ENCODE assay signal across 8 mouse cellular contexts in the genomic region with DNA sequence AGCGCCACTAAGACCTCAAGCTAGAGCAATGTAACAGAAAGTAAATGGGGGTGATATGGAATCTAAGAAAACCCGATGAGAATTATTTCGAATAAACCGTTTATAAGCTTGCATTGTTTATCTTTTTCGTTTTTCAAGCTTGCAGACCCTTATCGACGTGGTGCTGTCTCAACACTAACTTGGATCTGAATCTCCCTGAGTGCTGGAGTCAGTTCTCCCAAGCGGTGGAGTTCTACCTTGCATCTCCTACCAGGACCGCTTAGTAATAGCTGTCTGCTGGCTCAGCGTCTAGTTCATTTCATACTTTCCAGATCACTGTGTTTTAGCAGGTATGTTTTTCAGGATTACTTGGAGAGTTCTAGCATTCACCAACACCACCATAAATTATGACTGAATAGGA. TPM values are rescaled to one million over a fixed set of nuclear protein-coding genes. Genes with fewer than 3 reads are reported as not detected.
DNase-seq lines count a peak whose midpoint lies in the region; ATAC-seq and TF ChIP-seq lines count a peak whose summit lies in the region.

No protein-coding gene starts in this region.

- H3K27me3 ChIP-seq in lung, embryonic 14.5 days (ENCODE audit: insufficient read depth, low read length): no peaks in the 10 kb centered on the region
- no peaks in the 10 kb centered on the region for H3K27me3 ChIP-seq in embryonic facial prominence, embryonic 13.5 days
- no peaks in the 10 kb centered on the region for H3K27me3 ChIP-seq in intestine, postnatal 0 days (replicated peaks; ENCODE audit: control insufficient read depth, insufficient read depth, low read length)
- H3K27me3 ChIP-seq in neural tube, embryonic 15.5 days (replicated peaks): no peaks in the 10 kb centered on the region

- DNase-seq in lung, embryonic 14.5 days: no peak
- DNase-seq in lung, postnatal 4 days: no peak
- no peak for DNase-seq in gastrocnemius, postnatal 25 days
- DNase-seq in layer of hippocampus, postnatal 36 days: no peak
- DNase-seq in ovary, postnatal 36 days (ENCODE audit: low spot score): no peak

- H3K9me3 ChIP-seq in lung, embryonic 14.5 days (ENCODE audit: low read depth, low read length): no peaks in the 10 kb centered on the region
- H3K9me3 ChIP-seq in embryonic facial prominence, embryonic 13.5 days: no peaks in the 10 kb centered on the region
- no peaks in the 10 kb centered on the region for H3K9me3 ChIP-seq in intestine, postnatal 0 days (ENCODE audit: control insufficient read depth)
- no peaks in the 10 kb centered on the region for H3K9me3 ChIP-seq in neural tube, embryonic 15.5 days (replicated peaks)

- peak; percentile 12; the same call in 1 of the 2 replicates for ATAC-seq in lung, embryonic 14.5 days (ENCODE audit: insufficient read depth)
- no peak for ATAC-seq in embryonic facial prominence, embryonic 13.5 days (ENCODE audit: insufficient number of reproducible peaks, insufficient read depth, low FRiP score, low TSS enrichment, low read depth)
- no peak for ATAC-seq in intestine, postnatal 0 days
- peak; percentile 25; the same call in 1 of the 2 replicates for ATAC-seq in neural tube, embryonic 15.5 days (ENCODE audit: low FRiP score)

- WGBS in lung, embryonic 14.5 days: 6% methylated on average over 10 of the region's 10 CpGs
- WGBS in embryonic facial prominence, embryonic 13.5 days: 12% methylated on average over 10 of the region's 10 CpGs
- 9% methylated on average over 10 of the region's 10 CpGs for WGBS in intestine, postnatal 0 days
- WGBS in neural tube, embryonic 15.5 days: 12% methylated on average over 10 of the region's 10 CpGs

- peaks cover 18% of the 10 kb centered on the region; the same call in 1 of the 2 replicates for H3K36me3 ChIP-seq in lung, embryonic 14.5 days (ENCODE audit: insufficient read depth)
- H3K36me3 ChIP-seq in embryonic facial prominence, embryonic 13.5 days: peaks cover 8% of the 10 kb centered on the region
- H3K36me3 ChIP-seq in intestine, postnatal 0 days (ENCODE audit: control insufficient read depth, insufficient read depth): peaks cover 7% of the 10 kb centered on the region; the same call in 1 of the 2 replicates
- H3K36me3 ChIP-seq in neural tube, embryonic 15.5 days: peaks cover 16% of the 10 kb centered on the region

- no peak overlapping the region for H3K27ac ChIP-seq in lung, embryonic 14.5 days (ENCODE audit: low read depth)
- H3K27ac ChIP-seq in embryonic facial prominence, embryonic 13.5 days: peak overlapping the region; percentile 34; the same call in 1 of the 2 replicates
- H3K27ac ChIP-seq in intestine, postnatal 0 days (ENCODE audit: low read depth, low read length): no peak overlapping the region
- peak overlapping the region; percentile 76 for H3K27ac ChIP-seq in neural tube, embryonic 15.5 days (replicated peaks)

- H3K4me3 ChIP-seq in lung, embryonic 14.5 days (ENCODE audit: low read depth, low read length): peak overlapping the region; percentile 82
- H3K4me3 ChIP-seq in embryonic facial prominence, embryonic 13.5 days: peak overlapping the region; percentile 85
- H3K4me3 ChIP-seq in intestine, postnatal 0 days (ENCODE audit: low read depth, low read length): peak overlapping the region; percentile 59
- peak overlapping the region; percentile 71 for H3K4me3 ChIP-seq in neural tube, embryonic 15.5 days (replicated peaks)

- peak overlapping the region; percentile 80 for H3K4me2 ChIP-seq in lung, embryonic 14.5 days
- peak overlapping the region; percentile 75 for H3K4me2 ChIP-seq in embryonic facial prominence, embryonic 13.5 days
- H3K4me2 ChIP-seq in intestine, postnatal 0 days (replicated peaks; ENCODE audit: low read depth): peak overlapping the region; percentile 90
- peak overlapping the region; percentile 89 for H3K4me2 ChIP-seq in neural tube, embryonic 15.5 days

- no peak for TF ChIP-seq CTCF in lung, embryonic 14.5 days (IDR thresholded peaks at IDR 0.05; ENCODE audit: low read depth)
- TF ChIP-seq CTCF in intestine, postnatal 0 days (IDR thresholded peaks at IDR 0.05; ENCODE audit: low read depth): no peak

- 0 out of 2 replicates have a peak, but pooled peaks cover 4% of the 10 kb centered on the region for H3K4me1 ChIP-seq in lung, embryonic 14.5 days (ENCODE audit: insufficient read depth)
- H3K4me1 ChIP-seq in embryonic facial prominence, embryonic 13.5 days: peaks cover 22% of the 10 kb centered on the region
- H3K4me1 ChIP-seq in intestine, postnatal 0 days (replicated peaks; ENCODE audit: control insufficient read depth, insufficient read depth, low read length): peaks cover 4% of the 10 kb centered on the region; the same call in 1 of the 2 replicates
- peaks cover 31% of the 10 kb centered on the region for H3K4me1 ChIP-seq in neural tube, embryonic 15.5 days

- peak overlapping the region; percentile 56 for H3K9ac ChIP-seq in lung, embryonic 14.5 days
- peak overlapping the region; percentile 67 for H3K9ac ChIP-seq in embryonic facial prominence, embryonic 13.5 days
- peak overlapping the region; percentile 58 for H3K9ac ChIP-seq in intestine, postnatal 0 days (ENCODE audit: low read depth, low read length)
- peak overlapping the region; percentile 63 for H3K9ac ChIP-seq in neural tube, embryonic 15.5 days (replicated peaks)

RNA-seq across cellular contexts. Expression of gene Blzf1, which starts 0.6 kb away (rescaled TPM):
- 23.9 and 27.8 TPM in 2 replicates for polyA plus RNA-seq in lung, embryonic 14.5 days (2014; fragmentation: Nextera tagmentation; extraction: Ambion mirVana)
- 35.0 and 35.3 TPM in 2 replicates for polyA plus RNA-seq in embryonic facial prominence, embryonic 13.5 days (2015; fragmentation: Nextera tagmentation; extraction: Ambion mirVana)
- polyA plus RNA-seq in intestine, postnatal 0 days (2015; fragmentation: Nextera tagmentation; extraction: Ambion mirVana): 16.7 and 17.2 TPM in 2 replicates
- polyA plus RNA-seq in neural tube, embryonic 15.5 days (2015; fragmentation: Nextera tagmentation; extraction: Ambion mirVana): 31.5 and 32.1 TPM in 2 replicates
- 10 to 100 TPM; 22.7 to 23.6 TPM for total RNA-seq in gastrocnemius, postnatal 25 days (2021)
- total RNA-seq in layer of hippocampus, postnatal 36 days (2021): 10 to 100 TPM; 23.0 to 23.4 TPM

RNA-seq across cellular contexts. Expression of gene Nme7, which starts 4.0 kb away (rescaled TPM):
- 32.6 and 32.9 TPM in 2 replicates for polyA plus RNA-seq in lung, embryonic 14.5 days (2014; fragmentation: Nextera tagmentation; extraction: Ambion mirVana)
- polyA plus RNA-seq in embryonic facial prominence, embryonic 13.5 days (2015; fragmentation: Nextera tagmentation; extraction: Ambion mirVana): 45.4 and 48.3 TPM in 2 replicates
- polyA plus RNA-seq in intestine, postnatal 0 days (2015; fragmentation: Nextera tagmentation; extraction: Ambion mirVana): 17.7 and 18.0 TPM in 2 replicates
- polyA plus RNA-seq in neural tube, embryonic 15.5 days (2015; fragmentation: Nextera tagmentation; extraction: Ambion mirVana): 33.1 and 33.6 TPM in 2 replicates
- 1 to 10 TPM; 1.6 to 1.8 TPM for total RNA-seq in gastrocnemius, postnatal 25 days (2021)
- total RNA-seq in layer of hippocampus, postnatal 36 days (2021): 10 to 100 TPM; 24.6 to 26.1 TPM

RNA-seq across cellular contexts. Expression of gene Ccdc181, which starts 32.5 kb away (rescaled TPM):
- polyA plus RNA-seq in lung, embryonic 14.5 days (2014; fragmentation: Nextera tagmentation; extraction: Ambion mirVana): 5.0 and 6.0 TPM in 2 replicates
- 5.1 and 6.8 TPM in 2 replicates for polyA plus RNA-seq in embryonic facial prominence, embryonic 13.5 days (2015; fragmentation: Nextera tagmentation; extraction: Ambion mirVana)
- polyA plus RNA-seq in intestine, postnatal 0 days (2015; fragmentation: Nextera tagmentation; extraction: Ambion mirVana): 5.2 and 6.0 TPM in 2 replicates
- polyA plus RNA-seq in neural tube, embryonic 15.5 days (2015; fragmentation: Nextera tagmentation; extraction: Ambion mirVana): 20.0 and 26.3 TPM in 2 replicates
- 1 to 10 TPM; 6.3 to 8.2 TPM for total RNA-seq in gastrocnemius, postnatal 25 days (2021)
- total RNA-seq in layer of hippocampus, postnatal 36 days (2021): 10 to 100 TPM; 21.1 to 21.8 TPM

RNA-seq across cellular contexts. Expression of gene Slc19a2, which starts 59.1 kb away (rescaled TPM):
- 9.2 and 9.4 TPM in 2 replicates for polyA plus RNA-seq in lung, embryonic 14.5 days (2014; fragmentation: Nextera tagmentation; extraction: Ambion mirVana)
- 6.7 and 6.8 TPM in 2 replicates for polyA plus RNA-seq in embryonic facial prominence, embryonic 13.5 days (2015; fragmentation: Nextera tagmentation; extraction: Ambion mirVana)
- 5.0 and 5.1 TPM in 2 replicates for polyA plus RNA-seq in intestine, postnatal 0 days (2015; fragmentation: Nextera tagmentation; extraction: Ambion mirVana)
- 8.1 and 8.4 TPM in 2 replicates for polyA plus RNA-seq in neural tube, embryonic 15.5 days (2015; fragmentation: Nextera tagmentation; extraction: Ambion mirVana)
- 1 to 10 TPM; 3.3 to 4.0 TPM for total RNA-seq in gastrocnemius, postnatal 25 days (2021)
- total RNA-seq in layer of hippocampus, postnatal 36 days (2021): 10 to 100 TPM; 12.8 to 15.6 TPM

Comparison
In these comparisons a context has a peak if more than half of its experiments do, and no peak if none do; other contexts are left out.
1. ATAC-seq: peak in lung, embryonic 14.5 days (single experiment) and neural tube, embryonic 15.5 days (single experiment); none in embryonic facial prominence, embryonic 13.5 days (single experiment) and intestine, postnatal 0 days (single experiment).
2. H3K27ac ChIP-seq: peak in embryonic facial prominence, embryonic 13.5 days (single experiment) and neural tube, embryonic 15.5 days (single experiment); none in lung, embryonic 14.5 days (single experiment) and intestine, postnatal 0 days (single experiment).
3. Peak in every context shown above with its lines, with median percentiles within 50 percentile points of each other: H3K4me2 ChIP-seq, H3K4me3 ChIP-seq and H3K9ac ChIP-seq.